Mouse (Mus musculus) MEL (cell line): ENCODE measurements around the gene Misp.

ENCODE experiments used
- CHD2 ChIP-seq: IDR thresholded peaks from 2 replicates; pipeline ENCODE4 v1.6.1; 2011; ENCODE audit warnings: low read length, improper control_type of control experiment
- CTCF ChIP-seq, 3 experiments: IDR thresholded peaks in 2 of 3; conservative IDR thresholded peaks in 1 of 3; 2 replicates each; pipeline ENCODE4 v1.5.1; 2011 to 2012; ENCODE audit warnings: low read length in 3 of 3, low read depth in 2 of 3, mild to moderate bottlenecking in 2 of 3, improper control_type of control experiment in 1 of 3, inconsistent platforms in 1 of 3, mixed read lengths in 1 of 3, moderate library complexity in 1 of 3; ENCODE audit not compliant: control insufficient read depth in 1 of 3, insufficient read depth in 1 of 3, poor library complexity in 1 of 3, severe bottlenecking in 1 of 3
- EP300 ChIP-seq, 2 experiments: IDR thresholded peaks; 2 replicates each; pipeline ENCODE4 v1.6.1; 2011; ENCODE audit warnings: improper control_type of control experiment in 2 of 2, low read length in 2 of 2, low read depth in 1 of 2, mild to moderate bottlenecking in 1 of 2
- HCFC1 ChIP-seq: IDR thresholded peaks from 2 replicates; pipeline ENCODE4 v1.6.1; 2012; ENCODE audit warnings: low read depth, mild to moderate bottlenecking, inconsistent platforms, low read length, improper control_type of control experiment, moderate library complexity
- POLR2A ChIP-seq, 2 experiments: IDR thresholded peaks; 2 replicates each; pipeline ENCODE4 v1.6.1; 2011 to 2012; ENCODE audit warnings: low read length in 2 of 2, mild to moderate bottlenecking in 2 of 2, control low read depth in 1 of 2, improper control_type of control experiment in 1 of 2, low read depth in 1 of 2, moderate library complexity in 1 of 2; ENCODE audit not compliant: control insufficient read depth in 1 of 2, insufficient read depth in 1 of 2, poor library complexity in 1 of 2
- UBTF ChIP-seq: IDR thresholded peaks from 2 replicates; pipeline ENCODE4 v1.6.1; 2012; ENCODE audit warnings: low read depth, mild to moderate bottlenecking, inconsistent platforms, low read length, improper control_type of control experiment, moderate library complexity, borderline replicate concordance; ENCODE audit not compliant: insufficient read depth

DNA sequence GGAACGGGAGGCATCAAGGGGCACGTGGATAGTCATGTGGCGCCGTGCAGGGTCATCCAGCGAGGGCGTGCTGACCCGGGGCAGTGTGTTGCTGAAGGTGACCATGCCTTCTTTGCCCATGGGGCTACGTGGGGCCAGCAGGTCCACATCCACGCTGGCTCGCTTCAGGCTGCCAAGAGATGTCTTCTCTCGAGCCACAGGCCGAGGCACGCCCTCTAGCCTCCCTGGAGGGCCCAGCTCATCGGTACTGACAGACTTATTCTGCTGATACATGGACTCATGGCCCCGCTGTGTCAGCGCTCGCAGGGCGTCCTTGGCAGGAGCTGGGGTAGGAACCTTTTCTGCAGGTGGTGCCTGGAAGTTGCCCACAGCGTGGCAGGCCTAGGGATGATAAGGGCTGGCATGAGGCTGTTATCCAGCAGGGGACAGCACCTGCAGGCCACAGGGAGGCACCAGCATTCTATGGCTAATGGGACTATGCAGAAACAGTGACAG is 45.1 kb downstream of the Misp start:
- TF ChIP-seq UBTF = no peak
- 0 out of 4 replicates have a peak, but pooled peaks of 1 of the 2 experiments have one; percentile 10 for TF ChIP-seq POLR2A (IDR thresholded peaks at IDR 0.05; ENCODE audit: control insufficient read depth in 1 of 2, insufficient read depth in 1 of 2, low read depth in 1 of 2, low read length in 2 of 2, poor library complexity in 1 of 2)
- no peak for TF ChIP-seq EP300 (IDR thresholded peaks at IDR 0.05; ENCODE audit: low read depth in 1 of 2, low read length in 2 of 2)
- peak; percentile 29 to 40 (median 34) for TF ChIP-seq CTCF (IDR thresholded peaks at IDR 0.05 in 2 of 3, conservative IDR thresholded peaks at IDR 0.05 in 1 of 3; ENCODE audit: control insufficient read depth in 1 of 3, insufficient read depth in 1 of 3, low read depth in 2 of 3, low read length in 3 of 3, poor library complexity in 1 of 3, severe bottlenecking in 1 of 3)
- TF ChIP-seq CHD2 = no peak
- TF ChIP-seq HCFC1 = no peak
